Mouse (Mus musculus): ENCODE measurements around the gene Gpr55. TPM values are rescaled to one million over a fixed set of nuclear protein-coding genes. Genes with fewer than 3 reads are reported as not detected.

The Gpr55 gene
- total RNA-seq, 2 experiments from 2014 or later, result 2.7 to 2.8 TPM

Other genes with a start within 250 kb of the Gpr55 start
- under 1 TPM; 0.56 to 0.86 TPM for gene A630001G21Rik, start 182.4 kb downstream of the Gpr55 start, total RNA-seq (2021)
- gene Cab39, start 167.6 kb downstream of the Gpr55 start, total RNA-seq (2021), result 100 to 1,000 TPM; 115 to 138 TPM
- gene Itm2c, start 66.7 kb downstream of the Gpr55 start, total RNA-seq (2021), result 100 to 1,000 TPM; 508 to 581 TPM
- not detected for gene 4933407L21Rik, start 32.5 kb downstream of the Gpr55 start, total RNA-seq (2021)
- not detected for gene Spata3, start 55.8 kb upstream of the Gpr55 start, total RNA-seq (2021)
- gene 2810459M11Rik, start 84.9 kb upstream of the Gpr55 start, total RNA-seq (2021), result under 1 TPM; 0.16 to 0.17 TPM
- 100 to 1,000 TPM; 122 to 128 TPM for gene Psmd1, start 103.4 kb upstream of the Gpr55 start, total RNA-seq (2021)
- gene Htr2b, start 151.0 kb upstream of the Gpr55 start, total RNA-seq (2021), result under 1 TPM in 1 of 2 experiments, not detected in 1; 0.13 TPM
- gene Gm21972, start 172.6 kb upstream of the Gpr55 start, total RNA-seq (2021), result 1 to 10 TPM; 3.0 to 4.1 TPM
- 1 to 10 TPM; 9.3 to 9.6 TPM for gene Armc9, start 193.8 kb upstream of the Gpr55 start, total RNA-seq (2021)

Data from adrenal gland, postnatal 36 days (tissue).